Mouse (Mus musculus) heart, adult 11 months (tissue): ENCODE measurements around the gene Golt1a.
"Not testable (repeated sequence)": the region's sequence is repeated elsewhere in the genome, so short reads cannot be mapped to it uniquely, and the experiment has no call there.

Source experiments
- DNase-seq: peaks from one replicate; pipeline ENCODE4 v3.0.0; 2022

Gene Golt1a

DNA sequence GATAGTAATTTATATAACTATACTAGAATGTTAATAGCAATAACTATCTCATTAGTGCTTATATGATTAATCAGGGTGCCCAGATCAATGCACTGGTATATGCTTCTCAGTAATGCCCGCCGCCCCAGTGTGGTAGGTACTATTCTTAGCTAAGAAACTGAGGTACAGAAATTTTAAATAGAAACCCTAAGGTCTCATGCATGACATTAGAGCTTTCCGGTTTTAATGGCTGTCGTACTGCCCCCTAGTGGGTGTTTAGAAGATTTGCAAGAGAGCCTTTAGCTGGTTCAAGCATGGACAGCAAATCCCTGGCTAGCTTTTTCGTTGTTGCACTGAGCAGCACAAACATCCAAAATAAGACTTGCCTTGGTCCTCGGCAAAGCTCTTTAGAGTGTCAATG is 2.3 kb upstream of the Golt1a start:
- DNase-seq = no peak

DNA sequence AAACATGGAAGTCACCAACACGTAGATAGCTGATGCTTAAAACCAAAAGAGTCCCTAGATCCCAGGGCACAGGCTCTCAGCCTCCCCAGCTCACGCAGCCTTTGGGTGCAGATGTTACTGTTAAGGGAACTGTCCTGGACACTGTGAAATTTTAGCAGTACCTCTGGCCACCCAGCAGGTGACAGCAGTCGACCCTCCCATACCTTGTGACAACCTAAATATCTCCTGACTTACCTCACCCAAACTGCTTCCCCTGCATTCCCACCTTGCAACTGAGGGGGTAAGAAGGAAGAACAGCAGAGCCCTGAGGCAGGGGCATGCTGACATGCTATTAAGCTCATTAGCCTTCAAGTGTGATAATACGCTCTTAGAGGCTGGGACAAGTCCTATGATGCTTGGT is 1.6 kb downstream of the Golt1a start:
- DNase-seq = no peak

DNA sequence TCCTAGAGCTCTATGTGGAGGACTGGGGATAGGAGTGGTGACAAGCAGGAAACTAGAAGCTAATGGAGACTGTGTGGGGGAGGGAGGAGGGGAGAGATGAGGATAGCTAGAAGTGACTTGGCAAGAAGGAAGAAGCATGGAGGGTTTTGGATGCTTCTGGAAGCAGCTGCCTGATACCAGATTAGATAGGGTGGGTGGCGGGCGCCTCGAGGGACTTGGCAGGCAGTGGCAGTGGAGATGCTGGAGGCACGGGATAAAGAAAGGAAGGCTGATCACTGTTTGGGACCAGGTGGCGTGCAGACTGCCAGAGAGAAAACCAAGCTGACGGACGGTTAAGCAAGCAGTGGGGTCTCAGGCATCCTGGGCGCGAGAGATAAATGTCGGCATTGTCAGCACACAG is 2.3 kb downstream of the Golt1a start:
- no peak for DNase-seq

- DNase-seq = no peak
Measured at GRCm38 (mm10) chr1:133314364-133314763, 4.8 kb downstream of the Golt1a start.

DNA sequence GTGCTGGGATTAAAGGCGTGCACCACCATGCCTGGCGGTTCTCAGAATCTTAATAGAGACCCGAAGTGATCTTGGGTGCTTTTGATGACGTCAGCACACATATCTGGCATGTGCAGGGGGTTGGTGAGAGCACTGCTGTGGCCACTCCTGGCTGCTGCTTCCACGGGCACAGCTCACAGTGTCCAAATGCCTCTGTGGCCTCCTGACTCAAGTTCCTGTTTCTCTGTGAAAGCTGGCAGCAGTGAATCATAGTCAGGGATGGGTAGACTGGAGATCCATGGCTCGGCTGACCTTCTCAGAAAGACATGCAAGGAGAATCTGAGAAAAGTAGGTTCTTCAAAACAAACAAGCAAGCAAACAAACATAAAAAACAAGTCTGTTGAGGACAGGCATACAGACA is 6.2 kb downstream of the Golt1a start:
- DNase-seq = no peak

- DNase-seq = no peak
Measured at GRCm38 (mm10) chr1:133316577-133316976, 7.0 kb downstream of the Golt1a start.

- no peak for DNase-seq
Measured at GRCm38 (mm10) chr1:133317149-133317548, 7.5 kb downstream of the Golt1a start.

DNA sequence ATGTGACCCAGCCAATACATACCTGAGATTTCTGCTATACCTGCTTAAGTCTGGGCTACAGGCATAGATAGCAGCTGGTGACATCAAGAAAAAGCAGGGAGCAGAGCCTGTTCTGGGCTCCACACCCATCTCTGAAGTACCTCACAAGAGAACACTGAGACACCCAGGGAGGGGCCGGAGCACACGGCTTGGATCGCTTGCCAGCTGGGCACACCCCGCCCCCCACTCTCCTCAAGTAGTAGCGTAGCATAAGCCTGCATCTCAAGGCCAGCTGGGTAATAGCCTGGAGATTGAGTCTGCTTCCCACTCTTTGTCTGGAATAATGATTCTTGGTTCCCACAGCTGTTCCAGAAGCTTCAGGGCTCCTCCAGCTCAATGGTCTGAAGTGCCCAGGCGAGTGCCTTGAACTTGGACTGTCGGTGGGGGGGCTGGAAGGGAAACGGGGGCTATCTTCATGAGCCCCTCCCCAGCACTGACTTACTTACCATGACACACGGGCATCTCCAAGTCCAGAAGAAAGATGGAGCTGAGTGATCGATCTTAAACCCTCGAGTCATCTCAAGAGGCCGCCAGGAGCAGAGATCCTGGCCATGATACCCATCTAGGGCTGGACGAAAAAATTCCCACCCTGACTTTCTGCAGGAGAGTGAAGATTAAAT is 11.8 kb downstream of the Golt1a start, which contains the start of gene Kiss1:
Kiss1 (plus strand) TSS at position 609 of the 659 bp plus-strand sequence.
- DNase-seq = no peak

DNA sequence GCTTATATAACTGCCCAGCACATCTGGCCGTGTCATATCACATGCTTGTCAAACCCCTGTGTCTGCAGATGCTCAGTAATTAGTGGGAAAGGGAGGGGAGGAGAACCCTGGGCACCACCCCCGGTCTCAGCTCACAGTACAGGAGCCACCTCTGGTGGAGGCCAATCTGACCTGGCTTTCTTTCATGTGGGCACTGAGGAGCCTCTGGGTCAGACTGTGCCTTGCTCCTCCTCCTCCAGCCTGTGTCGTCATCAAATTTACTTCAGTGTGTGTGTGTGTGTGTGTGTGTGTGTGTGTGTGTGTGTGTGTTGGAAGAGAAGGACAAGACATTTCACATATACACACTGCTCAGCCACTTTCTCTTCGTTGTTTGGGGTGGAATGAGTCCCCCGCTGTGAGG is 13.7 kb downstream of the Golt1a start:
- DNase-seq = no peak

GRCm38 (mm10) chr1:133325951-133326350 is 16.4 kb downstream of the Golt1a start:
- no peak for DNase-seq

- DNase-seq = no peak
Measured at GRCm38 (mm10) chr1:133327094-133327493, 17.5 kb downstream of the Golt1a start.

DNA sequence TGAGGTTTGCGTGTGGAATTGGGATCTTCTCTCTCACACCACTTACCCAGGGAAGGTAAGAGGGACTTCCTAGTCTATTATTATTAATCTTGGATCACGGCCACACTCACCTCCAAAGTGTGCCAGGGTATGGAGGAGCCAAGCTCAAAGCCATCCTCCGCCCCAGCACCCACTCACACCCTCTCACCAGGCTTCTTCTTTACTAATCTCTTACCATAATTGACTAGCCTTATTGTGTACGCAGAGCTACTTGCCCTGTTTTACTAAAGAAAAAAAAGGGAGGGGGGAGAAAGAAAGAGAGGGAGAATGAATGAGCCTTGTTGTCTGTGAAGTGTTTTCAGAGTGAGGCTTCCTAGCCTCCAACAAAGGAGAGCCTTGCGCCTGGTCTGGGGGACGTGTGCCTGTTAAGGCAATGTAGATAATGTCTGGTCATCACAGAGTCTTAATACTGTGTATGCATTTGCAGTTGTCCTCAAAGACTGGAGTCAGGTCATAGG is 18.7 kb downstream of the Golt1a start:
- DNase-seq = no peak

GRCm38 (mm10) chr1:133328896-133329637 is 19.5 kb downstream of the Golt1a start:
- no peak for DNase-seq

GRCm38 (mm10) chr1:133329638-133329964 is 20.0 kb downstream of the Golt1a start:
- no peak for DNase-seq

DNA sequence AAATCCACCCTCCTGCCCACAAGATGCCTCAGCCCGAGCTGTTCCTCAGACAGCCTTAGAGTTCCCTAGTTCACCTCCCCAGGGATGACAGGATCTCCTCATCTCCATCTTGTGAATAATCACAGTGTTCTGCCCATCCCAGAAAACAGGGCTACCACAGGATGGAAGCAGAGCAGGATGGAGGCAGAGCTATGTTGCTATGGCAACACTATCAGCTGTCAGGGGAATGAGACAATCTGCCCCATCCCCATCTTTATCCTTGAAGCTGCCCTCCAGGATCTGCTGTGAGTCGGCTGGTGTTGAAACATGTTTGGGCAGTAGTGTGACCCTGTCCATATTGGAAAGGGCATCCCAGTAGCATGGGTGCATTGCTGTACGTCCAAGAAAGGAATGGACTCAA is 21.5 kb downstream of the Golt1a start:
- no peak for DNase-seq

- no peak for DNase-seq
Measured at GRCm38 (mm10) chr1:133332656-133333430, 23.2 kb downstream of the Golt1a start.

- no peak for DNase-seq
Measured at GRCm38 (mm10) chr1:133333937-133334336, 24.3 kb downstream of the Golt1a start.

DNA sequence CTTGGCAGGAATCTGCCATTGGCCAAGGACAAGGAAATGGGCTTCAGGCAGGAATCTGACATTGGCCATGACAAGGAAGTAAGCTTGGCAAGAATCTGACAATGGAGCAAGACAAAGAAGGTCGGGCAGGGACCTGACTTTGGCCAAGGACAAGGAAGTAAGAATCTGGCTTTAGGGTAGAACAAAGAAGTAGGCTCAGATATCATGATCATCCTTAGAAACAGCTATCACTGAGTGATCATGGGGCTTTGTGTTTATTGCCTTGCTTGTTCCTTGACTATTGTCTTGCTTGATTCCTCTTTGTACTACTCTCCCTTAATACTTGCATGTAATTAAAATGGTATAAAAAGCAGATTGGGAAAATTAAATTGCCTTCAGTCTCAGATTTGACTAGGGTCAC is 30.8 kb downstream of the Golt1a start:
- DNase-seq = not testable (repeated sequence)

DNA sequence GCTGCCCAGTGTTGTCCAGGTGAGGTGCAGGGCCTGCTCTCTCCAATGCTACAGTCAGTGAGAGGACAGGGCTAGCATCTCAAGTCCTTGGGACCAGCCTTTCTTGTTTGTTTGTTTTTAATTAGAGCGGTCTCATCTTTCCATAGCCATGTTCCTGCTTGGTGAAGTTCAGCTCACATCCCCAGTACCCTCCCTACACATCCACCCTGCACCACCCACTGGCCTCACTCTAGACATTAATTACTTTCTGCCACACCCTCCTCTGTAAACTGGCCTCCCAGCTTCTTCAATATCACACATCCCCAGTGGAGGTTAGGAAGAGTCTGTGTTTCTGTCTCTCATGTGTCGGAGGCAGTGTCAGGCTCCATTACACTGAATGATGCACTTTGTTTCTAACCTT is 34.8 kb downstream of the Golt1a start:
- DNase-seq = no peak

DNA sequence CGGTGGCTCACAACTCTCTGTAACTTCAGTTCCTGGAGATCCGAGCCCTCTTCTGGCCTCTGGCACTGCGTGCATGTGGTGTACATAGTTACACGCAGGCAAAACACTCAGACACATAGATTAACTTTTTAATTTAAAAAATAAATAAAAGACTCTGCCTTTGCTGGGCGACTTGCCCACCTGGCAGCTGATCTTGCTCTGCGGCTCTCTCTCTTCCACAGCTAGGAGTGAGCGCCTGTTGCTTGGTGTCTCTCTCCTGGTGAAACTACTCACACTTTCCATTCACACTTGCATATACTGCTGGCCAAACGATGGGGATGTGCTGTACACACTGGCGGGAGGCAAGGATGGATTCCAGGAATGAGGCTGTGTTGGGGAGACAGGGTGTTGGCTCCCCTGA is 36.9 kb downstream of the Golt1a start:
- DNase-seq = no peak

DNA sequence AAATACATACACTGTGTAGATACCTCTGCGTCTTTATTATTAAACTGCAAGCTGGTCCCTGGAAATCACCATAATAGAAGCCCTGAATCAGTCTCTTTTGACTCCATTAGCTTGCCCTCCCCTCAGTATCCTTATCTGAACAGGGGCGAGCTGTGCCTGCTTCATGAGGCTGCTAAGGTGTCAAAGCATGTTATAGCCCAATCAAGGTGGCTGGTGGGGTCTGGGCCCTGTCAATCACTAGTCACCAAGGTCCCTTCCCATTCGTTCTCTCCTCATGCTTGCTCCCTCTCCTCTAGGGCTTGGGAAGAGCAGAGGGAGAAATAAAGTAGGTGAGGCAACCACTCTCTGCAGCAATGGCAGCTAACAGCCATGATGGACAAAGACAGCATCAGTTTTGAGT is 37.6 kb downstream of the Golt1a start:
- no peak for DNase-seq

GRCm38 (mm10) chr1:133347693-133348520 is 38.3 kb downstream of the Golt1a start:
- peak; percentile 93 for DNase-seq

DNA sequence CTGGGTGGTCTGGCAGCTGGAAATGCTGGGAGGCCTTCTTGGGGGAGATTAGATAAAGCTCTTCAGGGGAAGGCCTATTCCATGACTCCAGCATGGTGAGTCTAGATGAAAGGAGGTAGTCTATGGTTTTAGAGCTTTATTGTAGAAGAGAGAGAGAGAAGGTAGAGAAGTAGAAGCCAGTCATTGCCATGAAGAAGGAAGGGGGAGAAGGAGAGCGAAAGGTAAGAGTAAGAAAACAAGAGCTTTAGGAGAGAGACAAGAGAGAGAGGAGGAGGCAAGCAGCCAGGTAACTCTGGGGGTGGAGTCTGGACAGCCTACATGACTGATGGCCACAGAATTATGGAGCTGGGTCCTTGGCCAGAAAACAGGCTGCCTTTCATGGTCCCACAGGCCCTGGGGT is 40.6 kb downstream of the Golt1a start, which contains the start of gene Ren1:
Ren1 (plus strand) TSS at position 301 of the 400 bp plus-strand sequence.
- DNase-seq = no peak
